27 mouse cellular contexts compared by ENCODE assay signal in the genomic region with DNA sequence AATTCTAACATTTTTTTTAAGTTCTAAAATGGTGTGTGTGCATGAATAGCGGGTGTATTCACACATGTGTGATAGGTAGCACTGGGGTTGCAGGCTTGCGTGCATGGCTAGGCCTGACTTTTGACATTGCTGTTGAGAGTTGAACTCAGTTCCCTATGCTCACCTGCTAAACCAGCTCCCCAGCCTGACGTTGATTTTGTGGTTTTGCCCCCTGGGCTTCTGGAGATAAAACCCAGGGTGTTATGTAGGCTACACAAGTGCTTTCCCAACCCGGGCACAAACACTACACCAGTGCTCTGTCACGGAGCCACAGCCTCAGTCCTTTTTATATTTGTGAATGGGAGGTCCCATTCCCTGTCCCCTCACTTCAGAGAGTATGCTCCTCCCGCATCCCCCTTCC.
"Had no signal": no experiment of that assay in that cellular context is flagged by ENCODE, and none has a peak within 500 bp of the region (broad histone marks: within the 10 kb centered on the region; RNA-seq: fewer than 3 reads in every experiment).

No protein-coding gene starts in this region.

- H3K4me1 ChIP-seq: limb, embryonic 10.5 days; limb, embryonic 12.5 days; liver, embryonic 12.5 days; liver, embryonic 13.5 days; liver, embryonic 15.5 days; midbrain, embryonic 10.5 days; midbrain, embryonic 12.5 days; midbrain, embryonic 13.5 days; midbrain, embryonic 15.5 days had no signal

- H3K27ac ChIP-seq: limb, embryonic 10.5 days; limb, embryonic 12.5 days; limb, embryonic 13.5 days; limb, embryonic 15.5 days; liver, embryonic 12.5 days; liver, embryonic 13.5 days; liver, embryonic 14.5 days; liver, embryonic 15.5 days; lung, embryonic 15.5 days; macrophage; midbrain, embryonic 10.5 days; midbrain, embryonic 12.5 days; midbrain, embryonic 13.5 days; midbrain, embryonic 15.5 days had no signal

- H3K9me3 ChIP-seq: limb, embryonic 10.5 days; limb, embryonic 12.5 days; limb, embryonic 13.5 days; limb, embryonic 15.5 days; liver, embryonic 12.5 days; liver, embryonic 13.5 days; liver, embryonic 15.5 days; lung, embryonic 15.5 days; megakaryocyte, embryonic 14.5 days; midbrain, embryonic 10.5 days; midbrain, embryonic 12.5 days; midbrain, embryonic 13.5 days; midbrain, embryonic 15.5 days had no signal

- DNase-seq: left cerebral cortex, postnatal 4 days; liver; liver, embryonic 13.5 days; liver, postnatal 0 days; lung, adult 18-20 months; lung, adult 2 months; lung, embryonic 14.5 days; lung, postnatal 10 days; lung, postnatal 14 days; lung, postnatal 36 days; lung, postnatal 4 days; midbrain, embryonic 14.5 days had no signal

- H3K36me3 ChIP-seq: limb, embryonic 10.5 days; limb, embryonic 12.5 days; limb, embryonic 13.5 days; limb, embryonic 15.5 days; liver, embryonic 12.5 days; liver, embryonic 13.5 days; liver, embryonic 15.5 days; lung, embryonic 15.5 days; midbrain, embryonic 10.5 days; midbrain, embryonic 12.5 days; midbrain, embryonic 13.5 days; midbrain, embryonic 15.5 days had no signal

- H3K4me3 ChIP-seq: limb, embryonic 10.5 days; limb, embryonic 12.5 days; limb, embryonic 13.5 days; limb, embryonic 15.5 days; liver, embryonic 12.5 days; liver, embryonic 13.5 days; liver, embryonic 15.5 days; lung, embryonic 15.5 days; megakaryocyte, embryonic 14.5 days; midbrain, embryonic 10.5 days; midbrain, embryonic 12.5 days; midbrain, embryonic 13.5 days; midbrain, embryonic 15.5 days; myocyte had no signal

- H3K27me3 ChIP-seq: limb, embryonic 12.5 days; limb, embryonic 13.5 days; limb, embryonic 15.5 days; liver, embryonic 13.5 days; liver, embryonic 15.5 days; lung, embryonic 15.5 days; midbrain, embryonic 12.5 days; midbrain, embryonic 13.5 days; midbrain, embryonic 15.5 days had no signal

- H3K9ac ChIP-seq: limb, embryonic 12.5 days; limb, embryonic 13.5 days; limb, embryonic 15.5 days; liver, embryonic 12.5 days; liver, embryonic 13.5 days; liver, embryonic 14.5 days; liver, embryonic 15.5 days; liver, postnatal 0 days; lung, embryonic 14.5 days; lung, embryonic 15.5 days; midbrain, embryonic 12.5 days; midbrain, embryonic 13.5 days; midbrain, embryonic 15.5 days had no signal
